Mouse (Mus musculus): Measurements from ENCODE around the gene Foxd4.

Foxd4 gene

DNA sequence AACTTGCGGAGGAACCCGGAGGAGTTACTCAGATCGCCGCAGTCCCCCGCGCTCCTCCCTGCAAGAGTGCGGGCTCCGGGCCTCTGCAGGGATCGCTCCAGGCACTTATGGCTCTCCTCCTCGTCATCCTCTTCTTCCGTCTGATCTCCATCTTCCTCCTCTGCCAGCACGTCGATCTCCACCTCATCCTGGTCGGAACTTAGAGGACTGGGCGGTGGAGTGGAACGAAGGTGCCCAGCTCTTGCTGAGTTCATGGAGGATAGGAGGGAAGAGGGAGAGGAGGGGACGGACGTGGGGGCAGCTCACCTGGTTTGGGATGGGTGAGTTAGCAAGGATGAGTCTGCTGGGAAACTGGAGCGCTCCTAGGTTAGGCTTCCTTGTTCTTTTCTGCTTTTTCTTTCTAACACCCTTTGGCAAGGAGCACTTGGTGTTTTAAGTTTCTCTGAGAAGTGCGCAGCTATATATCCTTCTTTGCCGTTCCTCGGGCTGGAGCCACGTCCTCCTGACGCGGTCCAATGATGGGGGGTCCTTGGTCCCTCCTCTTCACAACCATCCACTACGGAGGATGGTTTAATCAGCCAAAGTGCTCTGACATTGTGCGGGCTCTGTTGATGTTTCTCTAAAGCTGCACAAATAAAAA lies at the start of gene Foxd4:
Gene Foxd4 (minus strand): TSS at position 617 of the 640 bp plus-strand sequence.
- no peak for DNase-seq (ENCODE audit: low spot score in 2 of 2)

DNA sequence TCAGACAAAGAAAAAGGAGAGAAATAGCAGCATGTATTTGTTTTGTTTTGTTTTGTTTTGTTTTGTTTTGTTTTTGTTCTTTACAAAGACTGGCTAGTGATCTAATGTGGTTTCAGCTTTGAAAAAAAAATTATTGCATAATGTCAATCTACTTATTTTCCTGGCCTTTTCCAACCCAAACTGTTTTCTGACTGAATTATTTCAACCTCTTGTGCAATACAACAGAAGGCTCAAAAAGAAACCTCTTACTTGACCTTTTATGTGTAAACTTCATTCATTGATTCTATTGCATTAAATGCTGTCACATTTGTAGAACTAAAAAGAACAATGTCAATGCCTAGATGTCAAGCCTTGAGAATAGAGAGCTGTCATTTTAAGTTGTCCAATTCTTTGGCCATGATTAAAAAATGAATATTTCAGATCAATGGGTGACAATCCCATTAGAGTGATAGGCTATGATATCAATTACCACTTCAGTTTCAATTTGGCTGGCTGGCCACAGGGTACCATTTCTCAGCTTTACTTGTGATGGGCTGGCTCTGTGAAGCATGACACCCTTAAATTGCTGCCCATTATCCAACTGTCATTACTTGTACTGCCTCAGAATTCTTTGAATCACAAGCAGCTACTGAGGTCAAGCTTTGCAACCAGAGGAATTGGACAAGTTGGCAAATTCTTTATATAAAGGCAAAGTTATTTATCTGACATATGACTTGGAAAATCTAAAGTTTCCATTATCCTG lies 44.7 kb upstream of the Foxd4 start:
- DNase-seq (ENCODE audit: low spot score in 2 of 2): no peak

DNA sequence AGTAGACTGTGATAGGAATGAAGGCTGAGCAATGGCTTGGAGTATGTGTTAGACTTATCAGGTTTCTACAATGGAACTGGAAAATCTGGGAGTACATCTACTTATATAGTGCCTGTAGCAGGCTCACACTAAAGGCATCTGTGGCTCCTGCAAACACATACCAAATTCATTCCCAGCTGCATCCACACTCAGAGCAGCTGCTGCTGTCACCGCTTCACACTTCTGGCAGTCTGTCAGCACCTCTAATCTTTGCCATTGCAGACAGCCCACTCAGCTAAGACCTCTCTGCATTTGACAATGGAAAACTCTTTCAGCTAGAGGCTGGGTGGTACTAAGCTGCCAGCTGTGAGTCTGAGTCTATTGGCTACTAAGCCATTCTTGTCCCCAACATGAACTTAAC lies 36.1 kb upstream of the Foxd4 start:
- peak in 1 of 2 experiments; percentile 5 for DNase-seq (ENCODE audit: low spot score in 2 of 2)

DNA sequence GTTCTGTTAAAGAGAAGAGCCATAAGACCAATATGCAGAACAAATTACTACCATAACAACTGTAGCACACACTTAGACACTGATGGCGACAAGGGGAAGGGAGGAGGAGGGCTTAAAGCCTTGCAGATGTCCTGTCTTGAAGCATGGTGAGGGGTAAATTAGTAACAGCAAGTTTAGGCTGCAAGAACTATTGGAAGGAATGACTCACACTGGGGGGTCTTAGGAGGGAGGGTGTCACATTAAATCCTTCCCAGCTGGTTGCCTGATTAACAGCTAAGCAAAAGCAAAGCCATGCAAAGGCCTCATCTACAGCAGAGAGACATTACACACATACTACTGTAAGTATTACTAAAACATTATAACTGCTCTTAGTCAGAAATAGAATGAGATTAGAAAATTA lies 28.0 kb upstream of the Foxd4 start:
- DNase-seq (ENCODE audit: low spot score in 2 of 2): no peak

DNA sequence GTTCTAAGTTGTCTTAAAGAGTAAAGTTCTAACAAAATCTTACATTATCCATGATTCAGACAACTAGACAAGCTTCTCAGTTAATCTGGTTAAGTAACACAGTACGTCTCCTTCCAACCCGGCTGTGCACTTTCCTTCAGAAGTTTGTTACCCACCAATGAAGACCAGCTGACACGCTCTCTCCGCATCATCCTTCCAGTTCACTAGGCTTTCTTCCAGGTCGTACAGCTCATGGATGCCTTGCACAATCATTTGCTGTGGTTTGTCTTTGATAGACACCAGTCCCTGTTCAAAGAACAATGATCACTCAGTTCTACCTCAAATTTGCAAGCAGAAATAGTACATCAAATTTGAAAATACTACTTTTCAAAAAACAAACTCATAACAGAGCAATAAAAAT lies 19.9 kb upstream of the Foxd4 start:
- DNase-seq (ENCODE audit: low spot score in 2 of 2): no peak

DNA sequence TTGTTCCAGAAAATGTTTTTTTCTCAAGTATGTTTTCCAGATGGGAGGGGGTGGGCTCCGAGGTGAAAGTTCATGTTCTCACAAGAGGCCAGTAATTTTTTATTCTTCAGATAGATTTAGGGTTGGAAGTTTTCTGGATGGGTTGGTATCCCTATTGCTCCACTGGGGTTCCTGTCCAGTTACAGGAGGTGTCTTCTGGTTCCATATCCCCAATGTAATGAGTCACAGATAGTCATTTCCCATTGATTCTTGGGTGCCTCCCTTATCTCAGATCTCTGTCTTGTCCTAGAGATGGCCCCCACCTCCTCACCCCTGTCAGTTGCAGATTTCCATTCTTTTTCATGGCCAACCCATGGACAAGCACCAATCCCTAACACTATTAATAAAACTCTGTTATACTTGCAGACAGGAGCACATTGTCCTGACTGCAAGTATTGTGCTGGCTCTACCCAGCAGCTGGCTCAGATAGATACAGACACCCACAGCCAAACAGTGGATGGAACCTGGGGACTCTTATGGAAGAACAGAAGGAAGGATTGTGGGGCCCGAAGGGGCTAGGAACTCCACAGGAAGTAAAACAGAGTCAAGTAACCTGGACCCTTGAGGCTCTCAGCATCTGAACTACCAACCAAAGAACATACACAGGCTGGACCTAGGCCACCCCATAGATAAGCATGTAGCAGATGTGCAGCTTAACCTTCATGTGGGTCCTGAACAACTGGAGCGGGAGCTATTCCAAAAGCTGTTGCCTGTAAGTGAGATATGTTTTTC lies 7.6 kb upstream of the Foxd4 start:
- DNase-seq (ENCODE audit: low spot score in 2 of 2): no peak

DNA sequence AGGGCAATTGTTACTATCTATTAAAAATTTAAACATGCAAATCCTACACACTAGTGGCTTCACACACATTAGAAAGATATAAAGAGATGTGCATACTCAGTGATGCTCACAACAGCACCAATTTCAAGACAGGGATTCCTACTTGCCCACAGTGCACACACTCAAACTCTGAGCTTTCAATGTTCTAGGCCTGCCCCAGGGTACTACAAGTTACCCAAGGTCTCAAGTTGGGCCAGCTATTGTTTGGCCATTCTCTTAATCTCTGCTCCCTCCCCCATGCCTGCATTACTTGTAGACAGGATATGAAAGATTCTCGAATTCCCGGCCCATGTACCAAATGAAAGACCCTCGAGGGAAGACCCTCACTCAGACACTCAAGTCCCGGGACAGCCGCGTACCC lies 6.7 kb upstream of the Foxd4 start:
- no peak for DNase-seq (ENCODE audit: low spot score in 2 of 2)

DNA sequence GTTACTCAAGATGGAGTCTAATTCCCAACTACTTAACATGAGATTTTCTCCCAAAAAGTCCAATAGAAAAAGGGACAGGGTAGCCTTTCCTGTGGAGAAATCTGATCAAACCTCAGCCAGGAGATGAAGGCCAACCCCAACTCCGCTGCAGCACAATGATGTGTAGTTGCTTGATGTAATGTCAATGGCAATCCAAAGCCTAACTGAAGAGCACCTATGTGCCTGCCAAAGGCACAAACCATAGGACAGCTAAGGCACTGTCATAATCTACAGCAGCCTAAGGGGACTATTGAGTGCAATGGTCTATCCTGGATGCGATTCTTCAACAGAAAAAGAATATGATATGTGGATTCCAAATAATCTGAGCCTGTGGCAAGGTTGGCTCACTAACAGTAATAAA lies 1.8 kb upstream of the Foxd4 start:
- no peak for DNase-seq (ENCODE audit: low spot score in 2 of 2)

DNA sequence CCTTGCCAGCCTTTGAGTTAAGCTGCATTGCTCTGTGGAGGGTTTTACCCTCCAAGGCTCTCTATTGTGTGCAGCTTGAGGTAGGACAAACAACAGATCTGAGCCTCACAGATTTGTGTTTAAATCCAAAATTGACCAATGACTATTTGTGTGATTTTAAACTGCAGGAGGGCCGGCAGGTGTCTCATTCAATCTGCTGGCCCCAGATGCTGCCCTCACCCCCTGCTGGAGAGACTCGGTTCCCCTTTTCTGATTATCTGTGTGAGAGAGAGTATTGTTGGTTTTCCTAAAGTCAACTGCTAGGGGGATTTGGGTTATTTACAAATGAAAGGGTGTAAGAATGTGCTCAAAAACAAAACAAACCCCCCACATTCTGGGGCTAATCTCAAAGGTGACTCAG lies 1.3 kb upstream of the Foxd4 start:
- no peak for DNase-seq (ENCODE audit: low spot score in 2 of 2)

DNA sequence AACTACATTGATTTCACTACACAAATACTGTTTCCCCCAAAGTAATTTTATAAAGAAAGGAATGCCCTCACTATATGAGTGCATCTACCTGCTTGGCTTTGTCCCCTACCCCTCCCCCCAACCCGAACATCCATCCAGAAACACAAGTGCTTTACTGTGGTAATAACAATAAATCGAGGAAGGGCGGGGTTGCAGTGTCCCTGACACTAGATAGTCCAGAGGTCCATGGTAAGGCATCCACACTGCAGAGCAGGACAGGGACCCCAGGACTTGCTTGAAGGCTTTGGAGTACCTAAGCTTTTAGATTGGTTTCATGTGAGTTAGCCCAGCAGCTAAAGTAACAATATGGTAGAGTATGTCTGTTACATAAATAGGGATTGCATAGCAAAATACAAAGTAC lies 669 bp upstream of the Foxd4 start:
- no peak for DNase-seq (ENCODE audit: low spot score in 2 of 2)

DNA sequence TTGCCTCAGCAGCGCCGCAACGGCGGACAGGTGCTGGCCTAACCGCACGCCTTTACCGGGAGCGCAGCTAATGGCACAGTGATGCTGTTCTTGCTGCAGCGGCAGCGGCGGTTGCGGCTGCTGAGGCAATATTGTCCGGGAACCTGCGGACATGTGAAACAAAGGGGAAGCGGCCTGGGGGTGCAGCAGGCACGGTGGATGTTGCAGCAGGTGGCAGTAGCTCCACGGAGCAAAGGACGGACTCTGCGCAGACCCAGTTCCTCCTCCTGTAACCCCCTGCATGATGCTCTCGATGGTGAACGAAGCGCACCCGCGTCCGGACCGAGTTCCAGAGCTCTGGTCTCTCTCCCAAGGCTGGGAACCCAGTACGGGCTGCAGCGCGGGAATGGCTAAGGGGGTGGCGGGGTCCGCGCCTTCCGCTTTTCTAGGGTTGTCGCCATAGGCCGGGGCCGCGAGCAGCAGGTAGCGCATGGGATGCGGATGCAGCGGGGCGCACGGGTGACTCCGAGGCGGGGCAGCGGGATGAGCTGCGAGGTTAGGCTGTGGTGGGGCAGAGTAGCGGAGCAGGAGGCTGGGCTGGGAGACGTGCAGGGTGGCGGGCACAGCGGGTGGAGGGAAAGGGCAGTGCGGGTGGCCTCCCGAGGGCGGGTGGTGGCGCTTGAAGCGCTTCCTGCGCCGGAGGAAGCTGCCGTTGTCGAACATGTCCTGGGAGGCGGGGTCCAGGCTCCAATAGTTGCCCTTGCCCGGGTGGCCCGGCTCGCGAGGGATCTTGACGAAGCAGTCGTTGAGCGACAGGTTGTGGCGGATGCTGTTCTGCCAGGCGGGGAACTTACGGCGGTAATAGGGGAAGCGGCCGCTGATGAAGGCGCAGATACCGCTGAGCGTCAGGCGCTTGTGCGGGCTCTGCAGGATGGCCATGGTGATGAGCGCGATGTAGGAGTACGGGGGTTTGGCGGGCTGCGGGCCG lies 1.1 kb downstream of the Foxd4 start:
- DNase-seq (ENCODE audit: low spot score in 2 of 2): no peak

DNA sequence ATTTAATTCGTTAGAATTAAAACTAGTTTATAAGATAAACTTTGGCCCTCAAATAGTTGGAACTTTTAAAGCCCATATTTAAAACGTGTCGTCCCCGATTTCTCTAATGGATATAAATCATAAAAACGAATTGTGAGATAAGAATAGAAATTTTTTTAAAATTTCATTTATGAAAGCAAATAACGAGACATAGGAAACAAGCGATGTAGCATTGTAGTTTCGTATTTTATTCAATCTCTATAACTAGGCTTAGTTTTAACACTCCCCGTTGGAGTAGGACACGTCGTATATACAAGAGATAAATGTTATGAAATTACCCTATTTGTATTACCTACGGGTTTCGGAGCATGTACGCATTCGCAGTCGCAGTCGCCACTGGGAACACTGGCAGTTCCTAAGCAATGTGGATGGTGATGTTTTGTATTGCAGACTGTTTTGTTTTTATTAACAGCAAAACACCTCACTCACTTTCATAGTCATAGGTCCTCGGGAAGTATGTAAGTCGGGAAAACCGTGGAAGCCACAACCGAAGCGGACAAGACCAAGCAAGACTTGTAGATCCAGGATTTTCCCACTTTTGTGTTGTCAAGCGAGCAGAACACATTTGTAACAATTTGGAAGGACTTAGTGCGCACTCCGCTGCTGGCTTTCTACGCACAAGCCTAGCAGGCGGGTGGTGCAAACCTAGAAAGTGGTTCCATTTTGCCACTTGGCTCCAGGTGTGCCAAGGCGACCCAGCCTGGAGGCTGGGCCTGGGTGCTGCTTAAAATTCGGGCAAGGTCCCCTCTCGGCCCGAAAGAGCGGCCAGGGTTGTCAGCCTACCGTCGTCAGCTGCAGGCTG lies 2.0 kb downstream of the Foxd4 start:
- DNase-seq (ENCODE audit: low spot score in 2 of 2): no peak

DNA sequence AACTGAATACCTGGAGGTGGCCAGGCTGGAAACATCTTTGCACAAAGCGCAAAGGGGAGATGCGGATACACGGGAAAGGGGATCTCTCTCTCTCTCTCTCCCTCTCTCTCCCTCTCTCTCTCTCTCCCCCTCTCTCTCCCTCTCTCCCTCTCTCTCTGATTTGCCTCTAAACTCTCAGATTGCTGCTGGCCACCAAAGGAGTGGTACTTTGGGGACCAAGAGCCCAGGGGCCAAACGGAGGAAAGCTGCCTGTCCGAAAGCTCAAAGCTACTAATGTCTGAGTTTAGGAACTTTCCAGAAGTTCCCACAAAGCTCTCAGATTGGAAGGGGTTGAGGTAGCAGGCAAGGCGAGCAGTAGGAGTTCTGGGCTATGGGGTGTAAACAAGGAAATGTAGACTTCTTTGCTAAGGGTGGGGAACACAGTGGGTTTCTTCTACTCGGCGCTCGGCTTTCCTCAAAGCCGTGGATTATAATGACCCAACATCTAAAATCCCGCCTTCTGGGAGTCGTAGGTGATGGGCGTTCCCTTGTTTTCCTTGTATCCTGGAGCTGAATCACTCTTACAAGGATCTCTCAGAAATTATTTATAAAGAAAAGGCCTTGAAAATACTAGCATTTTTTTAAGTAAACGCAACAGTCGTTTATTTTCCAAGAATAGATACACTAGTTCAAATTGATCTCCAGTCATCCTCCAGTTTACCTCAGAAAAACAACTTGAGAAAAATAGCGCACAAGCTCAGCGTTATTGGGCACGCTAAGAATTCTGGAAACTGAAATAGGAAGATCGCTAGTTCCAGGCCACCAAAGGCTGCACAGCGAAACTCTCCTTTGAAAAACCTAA lies 2.9 kb downstream of the Foxd4 start:
- DNase-seq (ENCODE audit: low spot score in 2 of 2): no peak

DNA sequence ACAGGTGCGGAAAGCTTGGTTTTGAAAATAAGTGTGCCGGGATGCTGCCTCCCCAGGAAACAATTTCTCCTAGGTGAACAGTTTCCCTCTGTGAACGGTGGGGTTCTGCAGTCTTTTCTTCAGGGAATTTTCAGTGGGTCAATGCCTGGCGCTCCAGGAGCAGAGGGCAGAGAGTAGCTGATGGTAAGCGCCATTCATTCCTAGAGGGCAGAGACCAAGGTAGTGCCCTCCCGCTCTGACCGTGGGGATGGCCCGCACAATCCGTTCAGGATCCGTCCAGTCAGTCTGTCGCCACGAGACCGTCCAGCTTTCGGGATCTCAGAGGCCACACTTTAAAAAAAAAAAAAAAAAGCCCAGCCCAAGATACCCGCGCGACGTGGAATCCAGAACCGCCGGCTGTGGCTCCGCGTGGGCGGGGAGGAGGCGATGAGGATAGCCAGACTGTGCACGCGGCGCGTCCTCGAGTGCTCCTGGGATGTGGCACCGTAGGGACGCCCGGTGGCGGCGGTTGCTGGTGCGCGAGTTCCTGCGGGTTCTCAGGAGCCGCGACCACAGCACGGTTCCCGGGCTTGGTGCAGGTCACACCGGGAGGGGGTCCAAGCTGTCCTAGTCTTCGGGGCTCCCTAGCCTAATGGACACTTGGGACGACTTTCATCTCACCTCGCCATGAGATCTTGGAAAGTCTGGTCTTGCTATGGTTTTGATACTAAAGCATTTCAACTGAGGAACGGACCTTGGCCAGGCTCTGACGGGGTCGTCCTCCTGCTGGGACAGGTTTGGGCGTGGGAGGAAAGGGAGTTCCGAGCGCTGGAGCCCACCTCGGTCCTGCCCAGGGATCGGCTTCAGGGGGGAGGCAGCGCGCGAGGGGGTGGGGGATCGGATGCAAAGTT lies 3.7 kb downstream of the Foxd4 start:
- DNase-seq (ENCODE audit: low spot score in 2 of 2): no peak

DNA sequence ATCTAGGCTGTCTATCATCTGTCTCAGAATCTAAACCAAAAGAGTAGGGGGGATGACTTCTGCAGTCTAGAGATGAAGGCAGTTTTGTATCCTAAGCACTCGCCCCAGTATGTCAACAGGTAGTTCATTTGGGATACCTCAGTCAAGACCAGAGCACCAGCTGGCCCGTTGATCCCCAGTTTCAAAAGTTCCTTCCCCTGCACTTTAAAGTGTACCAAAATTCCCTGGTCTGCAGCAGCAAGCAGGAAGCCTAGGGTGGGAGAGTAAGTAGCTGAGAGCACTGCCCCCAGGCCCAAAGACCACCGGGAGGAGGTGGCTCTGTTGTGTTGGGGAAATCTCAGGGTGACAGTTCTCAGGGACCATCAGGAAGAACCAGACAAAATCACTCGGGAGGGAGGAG lies 4.5 kb downstream of the Foxd4 start:
- no peak for DNase-seq (ENCODE audit: low spot score in 2 of 2)

DNA sequence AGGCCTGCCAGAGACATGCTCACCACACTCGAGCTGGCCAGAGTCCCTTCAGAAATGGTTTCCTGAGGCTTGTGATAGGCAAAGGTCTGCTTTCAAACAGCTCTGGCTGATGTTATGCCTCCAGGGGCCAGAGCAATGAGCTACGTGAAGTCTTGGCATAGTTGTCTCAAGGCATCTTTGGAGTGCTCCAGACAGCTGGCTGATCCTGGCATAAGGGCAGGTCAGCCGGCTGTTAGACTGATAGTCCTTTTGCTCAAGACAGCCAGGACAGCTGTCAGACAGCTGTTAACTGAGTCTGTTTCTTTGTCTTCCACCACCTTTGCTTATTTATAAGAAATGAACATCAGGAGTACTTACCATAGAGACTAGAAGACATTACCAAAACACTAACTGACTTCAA lies 14.1 kb downstream of the Foxd4 start:
- DNase-seq (ENCODE audit: low spot score in 2 of 2): no peak

DNA sequence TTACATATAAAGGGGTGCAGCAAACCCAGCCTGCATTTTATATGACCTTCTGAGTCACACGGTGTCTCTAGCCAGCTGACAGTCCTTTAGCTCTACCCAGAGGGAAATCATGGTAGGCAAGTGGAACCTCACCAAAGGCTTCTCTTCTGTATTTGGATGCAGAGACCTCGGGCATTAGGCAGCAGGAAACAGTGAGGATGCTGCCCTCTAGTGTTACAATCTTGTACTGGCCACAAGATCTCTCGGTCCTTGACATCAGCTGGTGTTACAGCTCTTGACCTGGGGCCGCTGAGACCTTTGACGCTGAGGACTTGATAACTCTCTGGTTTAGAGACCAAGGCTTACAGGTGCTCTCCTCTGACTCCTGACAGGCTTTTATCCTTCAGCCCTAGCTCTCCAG lies 15.5 kb downstream of the Foxd4 start:
- peak in 1 of 2 experiments; percentile 30 for DNase-seq (ENCODE audit: low spot score in 2 of 2)

DNA sequence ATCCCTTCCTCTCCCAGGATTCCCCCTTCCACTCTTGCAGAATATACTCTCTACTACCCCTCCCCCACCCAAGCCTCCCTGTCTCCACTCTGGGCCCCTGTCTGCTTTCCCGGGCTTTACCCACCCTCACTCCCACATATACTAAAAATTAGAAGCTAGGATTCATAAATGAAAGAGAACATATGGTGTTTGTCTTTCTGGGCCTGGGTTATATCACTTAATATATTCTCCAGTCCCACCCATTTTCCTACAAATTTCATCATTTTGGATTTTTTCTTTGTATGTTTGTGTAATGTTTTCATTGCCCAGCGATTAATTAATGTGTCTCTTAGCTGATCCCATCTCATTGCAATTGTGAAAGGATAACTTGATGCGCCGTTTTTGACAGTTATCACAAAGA lies 19.8 kb downstream of the Foxd4 start:
- no peak for DNase-seq (ENCODE audit: low spot score in 2 of 2)

Measured in heart, adult 9 months (tissue).